Mouse (Mus musculus): ENCODE measurements around the gene Wbp2.

Wbp2 gene

DNA sequence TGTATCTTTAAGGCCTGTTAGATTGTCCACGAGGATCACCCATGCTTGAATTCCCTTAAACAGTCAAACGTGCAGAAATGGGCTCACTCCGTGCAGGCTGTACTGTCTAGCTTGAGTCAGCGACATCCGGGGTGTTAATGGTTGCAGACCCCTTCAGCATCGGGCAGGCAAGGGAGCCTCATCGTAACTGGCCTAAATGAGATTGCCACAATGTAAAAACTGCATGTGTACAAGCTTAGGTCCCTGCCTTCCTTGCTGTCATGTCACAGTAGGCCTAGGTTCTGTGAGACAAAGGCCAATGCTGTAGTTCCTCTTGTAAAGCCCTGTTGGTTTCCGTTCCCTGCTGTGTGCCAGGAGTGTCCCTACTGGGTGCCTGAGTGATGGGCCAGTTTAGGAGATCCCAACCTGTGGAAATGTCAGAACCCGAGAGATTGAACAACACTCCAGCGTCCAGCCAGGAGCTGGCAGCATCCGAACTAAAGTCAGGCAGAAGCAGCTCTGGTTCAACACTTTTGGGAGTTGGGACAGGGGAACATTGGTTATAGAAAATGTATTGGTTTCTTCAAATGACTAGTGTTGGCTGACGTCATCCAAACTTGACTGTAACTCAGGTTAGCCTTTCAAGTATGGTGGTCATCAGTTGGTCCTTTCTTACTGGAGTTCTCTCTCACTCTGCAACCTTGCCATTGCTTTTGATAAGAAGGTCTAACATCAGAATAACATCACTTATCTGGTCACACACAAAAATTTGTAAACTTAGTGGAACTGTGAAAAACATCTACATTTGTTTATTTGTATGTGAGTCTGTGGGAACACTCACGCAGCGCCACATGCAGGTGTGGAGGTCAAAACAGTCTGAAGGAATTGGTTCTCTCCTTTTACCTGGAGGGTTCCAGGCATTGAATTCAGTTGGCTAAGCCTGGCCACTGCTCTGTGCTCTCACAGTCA, 55.6 kb downstream of the Wbp2 start:
- DNase-seq (ENCODE audit: low read depth, low spot score) = no peak

DNA sequence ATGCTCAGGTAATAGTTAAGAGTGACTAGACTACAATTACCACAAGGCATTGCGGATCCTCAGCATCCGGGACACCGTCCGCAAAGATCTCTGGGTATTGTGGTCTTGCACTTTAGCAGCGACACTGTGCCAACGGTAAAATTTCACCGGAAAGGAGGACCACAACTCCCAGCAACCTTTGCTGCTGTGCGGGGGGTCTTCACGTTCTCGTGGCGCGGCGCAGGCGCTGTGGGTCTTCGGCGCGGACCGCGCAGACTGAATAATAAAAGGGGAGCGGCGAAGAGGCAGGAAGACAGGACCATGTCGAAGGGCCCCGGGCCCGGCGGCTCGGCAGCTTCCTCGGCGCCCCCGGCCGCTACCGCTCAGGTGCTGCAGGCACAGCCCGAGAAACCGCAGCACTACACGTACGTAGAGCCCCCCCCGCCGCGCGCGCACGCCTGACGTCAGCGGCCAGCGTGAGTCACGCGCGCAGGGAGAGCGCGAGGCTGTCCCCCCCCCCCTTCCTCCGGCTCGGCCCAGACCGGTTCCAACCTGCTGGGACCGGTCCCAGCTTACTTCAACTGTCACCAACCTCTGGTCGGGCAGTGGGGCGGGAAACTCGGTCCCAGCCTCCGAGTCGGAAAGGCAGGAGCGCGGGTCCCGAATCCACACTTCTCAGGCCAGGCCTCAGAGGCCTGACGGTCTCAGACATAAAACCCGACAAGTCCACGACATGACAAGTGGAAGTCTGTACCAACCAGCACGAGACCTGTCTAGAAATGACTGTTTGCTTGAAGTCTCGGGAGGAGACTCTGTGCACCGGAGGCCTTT, 56.5 kb downstream of the Wbp2 start, which contains the start of gene Unk:
Unk (plus strand) TSS at position 235 of the 810 bp plus-strand sequence.
- DNase-seq (ENCODE audit: low read depth, low spot score) = peak; percentile 99

DNA sequence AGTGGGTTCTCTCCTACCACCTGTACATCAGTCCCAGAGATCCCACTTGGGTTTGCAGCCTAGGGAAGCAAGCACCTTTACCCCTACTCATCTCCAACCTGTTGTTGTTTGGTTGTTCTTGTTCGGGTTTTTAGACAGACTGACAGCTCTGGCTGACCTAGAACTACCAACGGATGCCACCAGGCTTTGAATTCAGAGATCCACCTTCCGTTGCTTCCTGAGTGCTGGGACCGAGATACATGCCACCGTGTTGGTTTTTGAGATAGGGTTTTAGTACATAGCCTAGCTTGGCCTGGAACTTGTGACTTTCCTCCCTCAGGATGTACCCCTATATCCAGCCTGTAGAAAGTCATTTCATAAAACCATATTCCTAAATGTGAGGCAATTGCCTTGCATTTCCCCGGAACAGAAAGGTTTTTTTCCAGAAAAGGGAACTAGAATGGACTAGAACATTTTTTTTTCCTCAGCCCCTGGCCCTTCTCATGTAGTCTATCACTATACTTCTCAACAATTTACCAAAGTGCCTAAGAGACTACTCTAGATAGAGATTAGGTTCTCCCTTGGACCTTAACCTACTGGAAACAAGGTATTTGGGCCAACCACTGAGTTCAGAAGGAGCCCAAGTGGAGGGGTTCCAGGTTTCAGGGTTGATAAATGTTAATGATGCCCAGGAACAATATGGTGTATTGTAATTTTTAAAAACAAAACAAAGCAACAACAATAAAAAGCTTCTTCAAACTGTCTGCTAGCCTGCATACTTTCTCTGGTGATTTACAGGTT, 57.5 kb downstream of the Wbp2 start:
- DNase-seq (ENCODE audit: low read depth, low spot score) = no peak
